Mouse (Mus musculus) testis, postnatal 10 days (tissue): Measurements from ENCODE around the gene Fgfr1op.

ENCODE experiments used
- DNase-seq: peaks from one replicate; pipeline ENCODE4 v3.0.0; 2021; ENCODE audit warnings: low spot score

The Fgfr1op gene

GRCm38 (mm10) chr17:8170331-8170730 lies 5.0 kb downstream of the Fgfr1op start:
- DNase-seq, result no peak

GRCm38 (mm10) chr17:8171081-8171480 lies 5.8 kb downstream of the Fgfr1op start:
- DNase-seq, result no peak

DNA sequence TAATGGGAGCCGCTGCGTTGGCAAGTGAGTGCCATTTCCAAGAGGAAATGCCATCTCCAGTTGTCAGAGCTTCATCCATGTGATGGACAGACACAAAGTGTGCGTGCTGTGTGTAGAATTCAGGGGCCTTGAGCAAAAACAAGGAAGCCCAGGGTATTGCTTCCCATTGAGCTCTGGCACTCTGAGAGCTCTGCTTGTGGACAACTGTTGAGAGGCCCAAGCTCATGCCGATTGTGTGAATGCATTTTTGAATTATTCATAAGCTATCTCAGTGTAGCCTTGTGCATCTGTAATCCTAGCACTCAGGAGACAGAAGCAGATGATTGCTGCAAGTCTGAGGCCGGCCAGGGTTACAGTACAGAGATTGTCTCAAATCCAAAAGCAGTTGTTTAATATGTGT lies 11.8 kb downstream of the Fgfr1op start:
- no peak for DNase-seq

DNA sequence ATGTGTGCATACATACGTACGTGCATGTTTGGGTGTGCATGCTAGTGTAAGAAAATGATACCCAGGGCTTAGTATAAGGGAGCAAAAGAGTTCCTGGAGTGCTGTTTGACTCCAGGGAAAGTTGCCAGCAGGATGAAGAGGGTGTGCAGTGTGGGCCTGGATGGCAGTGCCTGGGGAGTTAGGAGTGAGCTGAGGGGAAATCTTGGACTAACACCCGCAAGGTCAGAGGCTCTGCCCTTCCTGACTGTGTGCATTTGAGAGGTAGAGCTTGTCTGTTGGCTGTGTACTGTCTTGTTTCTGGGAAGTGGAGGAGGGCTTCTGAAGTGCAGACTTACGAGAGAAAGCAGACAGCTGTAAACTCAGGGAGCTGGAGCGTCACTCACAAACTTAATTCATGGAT lies 18.5 kb downstream of the Fgfr1op start:
- DNase-seq, result no peak

DNA sequence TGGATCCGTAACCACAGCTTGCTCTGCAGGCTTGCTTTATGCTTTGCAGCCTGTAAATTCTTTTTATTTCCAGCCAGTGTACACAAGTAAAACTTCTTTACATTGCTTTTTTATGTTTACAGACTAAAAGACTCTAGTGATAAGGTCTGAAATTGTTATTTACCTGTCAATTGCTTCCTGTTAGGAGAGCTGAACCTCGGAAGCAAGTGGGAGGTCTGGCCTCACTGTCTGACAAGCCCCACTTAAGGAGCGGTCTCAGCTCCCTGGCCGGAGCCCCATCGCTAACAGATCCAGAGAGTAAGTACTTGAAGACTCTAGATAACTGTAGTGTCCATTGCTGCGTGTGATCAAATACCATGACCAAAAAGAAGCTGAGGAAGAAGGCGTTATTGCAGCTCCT lies 18.9 kb downstream of the Fgfr1op start:
- no peak for DNase-seq

GRCm38 (mm10) chr17:8193678-8194077 lies 28.4 kb downstream of the Fgfr1op start:
- peak; percentile 16 for DNase-seq

DNA sequence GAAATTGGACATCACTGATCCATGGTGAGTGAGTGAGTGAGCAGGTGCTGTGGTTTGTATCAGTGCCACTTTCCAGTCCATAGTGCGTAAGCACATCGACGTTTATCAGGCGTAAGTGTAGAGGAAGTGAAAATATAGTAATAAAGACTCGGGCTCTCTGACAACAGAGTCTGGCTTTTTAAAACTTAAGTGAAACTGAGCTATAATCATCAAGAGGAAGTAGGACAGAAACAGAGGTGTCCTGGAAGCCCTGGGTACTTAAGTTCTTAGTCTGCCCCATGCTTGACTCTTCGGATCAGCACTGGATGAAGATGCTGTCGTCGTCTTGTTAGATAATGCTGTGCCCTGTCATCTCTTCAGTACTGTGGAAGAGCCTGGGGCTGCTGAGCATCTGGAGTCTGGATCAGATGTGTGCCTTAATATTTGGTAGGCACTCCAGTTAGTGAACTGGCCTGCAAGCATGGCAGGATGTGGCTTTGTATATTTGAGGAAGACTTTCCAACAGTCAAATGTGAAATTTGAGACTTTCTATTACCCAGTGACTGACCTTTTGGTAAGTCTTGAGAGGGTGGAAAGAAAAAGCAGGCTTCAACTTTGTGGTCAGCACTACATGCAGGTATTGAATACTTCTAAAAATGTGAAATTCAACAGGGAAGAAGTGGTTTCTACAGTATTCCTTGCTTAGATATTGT lies 30.5 kb downstream of the Fgfr1op start:
- peak; percentile 7 for DNase-seq

- peak; percentile 29 for DNase-seq
These were observed 32.4 kb downstream of the Fgfr1op start for GRCm38 (mm10) chr17:8197652-8198051.

DNA sequence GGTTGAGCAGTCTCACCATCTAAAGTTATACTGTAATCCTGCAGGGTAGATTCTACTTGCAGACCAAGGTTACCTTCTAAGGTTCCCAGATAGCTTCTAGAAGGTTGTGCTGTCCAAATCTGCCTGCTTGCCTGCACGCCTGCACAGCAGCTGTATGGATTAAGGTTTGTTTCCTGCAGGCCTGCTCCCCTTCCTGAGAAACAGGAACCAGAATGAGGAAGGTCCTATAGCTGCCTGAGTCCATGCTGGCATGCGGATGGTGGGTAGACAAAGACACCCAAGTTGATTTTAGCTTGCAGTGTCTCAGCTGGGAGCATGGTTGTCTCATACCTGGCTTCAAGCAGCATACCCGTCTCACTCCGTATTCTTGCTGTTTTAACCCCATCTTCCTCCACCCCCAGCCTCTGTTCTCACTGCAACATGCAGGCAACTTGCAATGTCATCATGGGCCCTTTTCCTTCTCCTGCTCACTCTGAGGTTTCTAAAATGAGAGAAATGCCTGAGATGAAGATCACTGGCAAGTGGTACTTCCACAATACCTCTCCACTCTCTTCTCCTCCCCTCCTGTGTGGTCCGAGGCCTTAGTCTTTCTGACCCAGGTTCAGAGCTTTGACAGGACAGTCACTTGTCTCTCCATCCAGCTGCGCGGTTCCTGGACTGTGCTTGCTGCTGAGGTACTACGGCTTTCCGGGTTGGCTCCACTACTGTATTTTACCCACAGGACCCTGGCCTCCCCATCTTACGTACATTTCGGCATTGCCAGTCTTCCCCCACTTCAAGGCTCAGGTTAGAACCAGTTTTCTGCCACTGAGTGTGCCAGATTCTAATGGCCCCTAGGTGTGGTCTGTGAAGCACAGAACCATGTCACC lies 34.0 kb downstream of the Fgfr1op start:
- peak; percentile 26 for DNase-seq

- peak; percentile 23 for DNase-seq
These were observed 34.6 kb downstream of the Fgfr1op start for GRCm38 (mm10) chr17:8199936-8200330.

DNA sequence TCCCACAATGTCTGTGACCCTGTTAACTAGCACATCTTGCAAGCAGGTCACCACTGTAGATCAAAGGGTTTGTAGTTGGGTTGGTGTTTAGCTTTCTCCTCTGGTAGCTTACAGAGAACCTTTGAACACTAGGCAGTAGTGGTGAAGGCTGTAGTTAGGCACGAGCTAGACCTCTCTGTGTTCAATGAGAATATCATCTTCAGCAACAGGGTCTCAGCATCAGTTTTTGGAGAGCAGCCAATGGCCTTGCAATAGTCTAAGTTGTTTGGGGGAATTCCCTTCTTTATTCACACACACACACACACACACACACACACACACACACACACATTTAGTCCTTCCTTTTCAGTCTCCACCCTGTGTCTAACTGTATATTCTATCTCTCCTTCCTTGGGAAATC lies 38.2 kb downstream of the Fgfr1op start:
- peak; percentile 25 for DNase-seq

DNA sequence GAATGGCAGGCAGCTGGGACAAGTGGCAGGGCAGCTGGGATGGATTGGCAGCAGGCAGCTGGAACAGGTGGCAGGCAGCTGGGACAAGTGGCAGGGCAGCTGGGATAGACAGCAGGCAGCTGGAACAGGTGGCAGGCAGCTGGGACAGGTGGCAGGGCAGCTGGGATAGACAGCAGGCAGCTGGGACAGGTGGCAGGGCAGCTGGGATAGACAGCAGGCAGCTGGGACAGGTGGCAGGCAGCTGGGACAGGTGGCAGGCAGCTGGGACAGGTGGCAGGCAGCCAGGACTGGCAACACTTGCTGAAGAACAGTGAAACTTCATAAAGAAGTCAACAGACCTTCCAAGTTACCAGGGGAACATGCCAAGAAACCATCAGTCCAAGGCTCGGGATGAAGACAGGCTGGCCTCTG lies 39.9 kb downstream of the Fgfr1op start:
- DNase-seq, result peak; percentile 41

GRCm38 (mm10) chr17:8206691-8207090 lies 41.4 kb downstream of the Fgfr1op start:
- peak; percentile 4 for DNase-seq

- no peak for DNase-seq
These were observed 44.4 kb downstream of the Fgfr1op start for GRCm38 (mm10) chr17:8209696-8210095.

DNA sequence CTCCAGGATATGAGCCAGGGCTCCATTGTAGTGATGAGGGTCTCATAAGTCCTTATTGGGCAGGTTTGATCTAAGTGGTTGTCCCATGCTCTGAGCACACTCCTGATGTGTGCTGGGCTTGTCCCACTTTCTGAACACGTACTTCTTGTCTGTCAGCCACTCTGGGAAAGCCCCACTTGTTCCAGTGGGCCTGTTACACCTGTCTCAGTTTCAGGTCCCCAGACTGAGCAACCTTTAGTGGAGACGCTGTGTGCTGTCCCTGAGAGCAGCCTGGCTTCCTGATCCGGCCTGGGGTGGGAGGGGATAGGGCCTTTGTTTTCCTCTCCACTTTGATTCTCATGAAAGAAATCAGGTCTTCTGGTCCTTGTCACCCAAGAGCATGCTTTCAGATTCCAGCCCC lies 44.9 kb downstream of the Fgfr1op start:
- DNase-seq, result no peak

- DNase-seq, result no peak
These were observed 45.4 kb downstream of the Fgfr1op start for GRCm38 (mm10) chr17:8210675-8211074.

DNA sequence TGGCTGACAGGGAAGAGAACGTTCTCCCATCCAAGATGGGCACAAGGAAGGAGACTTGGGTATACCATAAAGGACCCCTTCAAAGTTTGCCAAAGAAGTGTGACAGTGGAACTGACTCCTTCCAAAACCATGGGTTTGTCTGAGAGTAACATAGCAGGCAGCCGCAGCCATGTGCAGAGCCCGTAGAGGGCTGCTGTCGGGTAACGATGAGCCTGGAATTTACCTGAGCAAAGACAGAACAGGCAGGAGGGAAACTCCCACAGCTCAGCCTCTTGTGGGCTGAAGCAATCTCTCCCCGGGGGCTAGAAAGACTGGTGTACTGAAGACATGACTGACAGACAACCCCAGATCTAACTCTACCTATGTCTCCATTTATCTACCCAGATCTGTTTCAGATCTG lies 46.1 kb downstream of the Fgfr1op start:
- no peak for DNase-seq

DNA sequence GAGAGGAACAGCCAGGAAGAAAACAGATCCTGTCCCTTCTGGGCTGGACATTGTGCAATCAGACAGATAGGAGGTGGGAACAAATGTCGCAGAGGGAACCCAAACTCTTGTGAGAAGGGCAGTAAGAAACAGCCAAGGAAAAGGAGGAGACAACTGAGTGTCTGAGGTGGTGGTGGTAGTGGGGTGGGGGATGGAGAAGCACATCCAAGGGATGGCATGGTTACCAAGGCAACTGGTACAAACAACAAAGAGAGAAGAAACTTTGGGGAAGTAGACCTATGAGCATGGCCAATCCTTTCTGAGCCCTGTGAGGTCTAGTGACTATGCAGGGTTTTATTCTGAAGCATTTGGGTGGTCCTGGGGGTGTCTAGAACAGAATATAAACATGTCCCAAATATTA lies 49.1 kb downstream of the Fgfr1op start:
- no peak for DNase-seq

DNA sequence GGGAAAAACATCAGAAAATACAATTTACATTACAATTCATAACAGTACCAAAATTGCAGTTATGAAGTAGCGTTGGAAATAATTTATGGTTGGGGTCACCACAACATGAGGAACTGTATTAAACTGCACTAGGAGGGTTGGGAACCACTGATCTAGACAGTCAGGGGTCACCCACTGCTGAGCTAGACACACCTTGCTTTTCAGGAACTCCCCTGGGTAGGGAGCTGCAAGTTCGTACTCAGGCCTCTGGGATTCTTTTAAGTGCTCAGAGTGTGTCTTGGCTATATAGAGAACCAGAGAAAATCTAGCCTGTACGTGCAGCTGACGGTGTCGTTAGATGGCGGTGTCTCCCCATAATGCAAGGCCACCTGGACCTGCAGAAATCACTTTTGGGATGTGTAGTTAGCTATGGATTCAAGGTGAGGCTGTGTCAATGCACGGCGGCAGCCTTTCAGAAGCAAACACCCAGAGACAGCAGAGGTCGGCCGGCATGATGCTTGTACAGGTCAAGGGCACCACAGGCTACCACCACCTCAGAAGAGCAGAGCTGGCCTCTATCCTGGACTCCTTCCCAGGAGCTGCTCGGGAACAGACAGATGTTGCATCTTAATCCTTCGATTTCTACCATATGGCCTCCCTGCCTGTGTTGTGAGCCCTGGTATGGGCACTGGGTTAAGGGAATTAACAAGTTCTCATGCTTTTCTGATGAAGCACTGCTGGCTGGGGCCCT lies 49.9 kb downstream of the Fgfr1op start:
- DNase-seq, result no peak

- no peak for DNase-seq
These were observed 57.9 kb downstream of the Fgfr1op start for GRCm38 (mm10) chr17:8223225-8223624.

DNA sequence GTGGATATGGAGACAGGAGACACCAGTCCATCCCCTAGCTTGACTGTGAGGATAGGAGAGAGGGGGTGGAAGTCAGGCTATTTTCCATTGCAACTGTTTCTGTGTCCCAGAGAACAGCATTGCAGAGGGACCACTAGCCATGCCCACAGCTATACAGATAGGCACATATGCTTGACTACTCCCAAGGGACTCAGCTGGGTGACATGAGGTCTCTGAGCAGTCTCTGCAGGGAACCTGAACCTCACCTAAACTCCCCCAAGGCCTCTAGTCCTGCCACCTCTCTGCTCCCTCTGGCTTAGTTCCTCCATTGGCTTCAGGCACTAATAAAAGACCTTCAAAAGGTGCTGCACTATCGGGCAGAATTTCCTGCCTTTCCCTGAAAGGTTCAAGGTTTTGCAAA lies 58.8 kb downstream of the Fgfr1op start:
- no peak for DNase-seq

GRCm38 (mm10) chr17:8225166-8225565 lies 59.9 kb downstream of the Fgfr1op start:
- DNase-seq, result no peak

GRCm38 (mm10) chr17:8225746-8226145 lies 60.4 kb downstream of the Fgfr1op start:
- no peak for DNase-seq
